Mouse (Mus musculus) C3H10T1/2 (cell line): ENCODE data around the gene Mlph. TPM values are rescaled to one million over a fixed set of nuclear protein-coding genes. Genes with fewer than 3 reads are reported as not detected.

ENCODE experiments used
- polyA plus RNA-seq, 2 experiments: library from polyadenylated mRNA; unstranded; fragments of >200 nt; fragmentation: generic; extraction: Trizol; gene quantifications; one replicate each; pipeline ENCODE4 v1.2.1; 2012; ENCODE audit warnings: missing spikeins in 2 of 2

Mlph gene
- under 1 TPM; 0.05 to 0.06 TPM for polyA plus RNA-seq

DNA sequence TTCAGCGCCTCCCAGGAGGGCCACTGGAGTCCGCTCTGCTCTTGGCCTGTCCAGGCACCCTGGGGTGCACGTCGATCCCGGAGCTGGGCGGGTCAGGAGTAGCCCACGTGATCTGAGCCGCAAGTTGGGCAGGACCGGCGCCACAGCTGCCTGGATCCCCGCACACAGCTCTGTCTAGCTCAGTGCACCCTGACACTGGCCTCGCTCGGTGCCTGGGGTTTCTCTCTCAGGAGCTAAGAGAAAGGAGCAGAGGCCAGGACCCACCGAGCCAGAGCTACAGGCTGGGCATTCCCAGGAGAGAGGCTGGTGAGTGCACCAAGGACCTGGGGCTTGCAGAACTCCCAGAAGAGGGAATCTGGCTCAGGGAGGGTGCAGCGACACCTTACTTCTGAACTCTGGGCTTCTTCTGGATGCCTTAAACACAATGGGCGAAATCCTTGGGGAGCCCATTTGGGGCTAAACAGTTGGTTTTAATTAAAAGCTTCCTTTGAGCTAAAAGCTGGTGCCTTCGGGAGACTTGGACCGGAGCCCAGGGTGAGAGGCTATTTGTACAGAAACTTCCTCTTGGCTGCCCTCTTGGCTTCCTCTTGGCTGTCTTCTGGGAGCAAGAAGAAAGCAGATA, at the start of gene Mlph:
Gene Mlph, plus strand, starts transcription at position 138 of the 622 bp plus-strand sequence.

DNA sequence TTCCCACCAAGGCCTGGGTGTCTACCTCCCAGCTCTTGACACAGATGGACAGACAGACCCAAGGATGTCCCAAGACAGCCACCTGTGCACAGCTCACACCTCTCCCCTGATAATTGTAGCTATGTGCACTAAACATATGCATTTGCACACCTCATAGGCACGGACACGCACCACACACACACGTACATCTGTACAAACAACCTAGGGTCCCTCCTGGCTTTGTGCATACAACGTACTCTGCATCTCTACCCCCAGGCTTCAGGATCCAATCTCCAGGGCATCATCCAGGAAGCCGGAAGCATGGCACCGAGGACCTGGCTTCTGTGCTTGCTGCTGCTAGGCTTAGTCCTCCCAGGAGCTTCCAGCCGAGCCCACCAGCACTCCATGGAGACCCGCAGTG, 37.9 kb downstream of the Mlph start, which contains the start of gene Prlh:
Gene Prlh, plus strand, starts transcription at position 301 of the 400 bp plus-strand sequence.

DNA sequence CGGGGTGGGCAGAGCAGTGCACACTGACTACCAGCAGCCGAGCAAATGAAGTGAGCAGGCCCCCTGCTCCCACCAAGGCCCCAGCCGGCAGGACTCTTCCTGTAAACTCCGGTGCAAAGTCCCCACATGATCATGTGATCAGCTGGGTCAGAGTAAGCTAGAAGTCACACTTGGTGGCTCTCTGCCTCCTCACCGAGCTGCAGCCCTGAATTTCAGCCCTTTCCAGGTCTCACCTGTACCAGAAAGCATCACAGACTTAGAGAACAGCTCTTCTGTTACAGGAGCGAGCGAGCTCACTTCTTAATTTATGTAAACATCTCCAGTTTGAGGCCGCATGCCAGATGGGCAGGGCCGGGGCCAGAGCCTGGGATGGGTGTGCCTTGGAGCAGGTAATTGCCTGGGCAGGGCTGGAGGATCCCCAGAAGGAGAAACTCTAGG, 54.5 kb downstream of the Mlph start, which contains the start of gene Rab17:
Gene Rab17, minus strand, starts transcription at position 315 of the 438 bp plus-strand sequence.

DNA sequence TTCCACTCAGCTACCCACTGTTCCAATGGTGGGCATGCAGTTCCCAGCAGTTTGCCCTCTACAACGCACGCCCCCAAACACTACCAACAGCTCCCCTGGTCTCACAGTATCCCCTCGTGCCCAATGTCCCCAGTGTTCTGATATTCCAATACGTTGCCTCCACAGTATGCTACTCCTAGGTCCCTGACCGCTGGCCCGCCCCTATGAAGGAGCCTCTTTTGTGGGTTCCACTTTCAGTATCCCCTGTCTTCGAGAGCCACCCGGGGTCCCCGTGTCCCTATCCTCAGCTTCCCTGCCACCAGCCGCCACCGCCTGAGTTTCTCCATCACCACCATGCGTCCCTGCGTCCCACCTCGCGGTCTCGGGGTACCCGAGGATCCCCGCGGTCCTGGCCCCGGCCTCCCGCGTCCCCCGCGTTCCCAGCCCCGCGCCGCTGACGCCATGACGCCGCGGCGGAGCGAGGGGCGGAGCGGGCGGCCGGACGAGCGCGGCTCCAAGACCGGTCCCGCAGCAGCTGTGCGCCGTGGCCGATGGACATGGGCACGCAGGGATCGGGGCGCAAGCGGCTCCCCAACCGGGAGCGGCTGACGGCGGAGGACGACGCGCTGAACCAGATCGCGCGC, 83.5 kb downstream of the Mlph start, which contains the start of gene Lrrfip1:
Gene Lrrfip1, plus strand, starts transcription at position 470 of the 623 bp plus-strand sequence.

Other genes starting within 250 kb of the Mlph start
- gene Col6a3, start 71.1 kb upstream of the Mlph start, polyA plus RNA-seq: 100 to 1,000 TPM in 1 of 2 experiments, 10 to 100 TPM in 1; 15.5 to 212 TPM
- gene Prlh, start 38.0 kb downstream of the Mlph start, polyA plus RNA-seq: not detected
- under 1 TPM in 1 of 2 experiments, not detected in 1; 0.02 TPM for gene Rab17, start 54.6 kb downstream of the Mlph start, polyA plus RNA-seq
- gene Lrrfip1, start 83.7 kb downstream of the Mlph start, polyA plus RNA-seq: 10 to 100 TPM in 1 of 2 experiments, 1 to 10 TPM in 1; 4.8 to 38.2 TPM
- gene Rbm44, start 230.0 kb downstream of the Mlph start, polyA plus RNA-seq: not detected